Mouse (Mus musculus) CH12.LX (cell line): ENCODE results near the gene Rgsl1. TPM values are rescaled to one million over a fixed set of nuclear protein-coding genes. Genes with fewer than 3 reads are reported as not detected.
A peak's percentile ranks its signal among the peaks of the same experiment; 100 is the strongest.

Experiments
- DNase-seq: peaks from one replicate; pipeline ENCODE4 v3.0.0-alpha.2; 2013; ENCODE audit errors: extremely low read depth
- H3K27ac ChIP-seq: 2 replicates; pipeline ENCODE4 v1.5.1; 2012; ENCODE audit warnings: low read depth, mild to moderate bottlenecking, control low read depth, moderate library complexity; ENCODE audit not compliant: insufficient read depth
- H3K27me3 ChIP-seq: replicated peaks from 2 replicates; pipeline ENCODE3; 2012; ENCODE audit warnings: inconsistent platforms
- H3K36me3 ChIP-seq, 2 experiments: replicated peaks in 1 of 2; 2 replicates each; pipeline versions ENCODE3 to v1.6.1; 2012; ENCODE audit warnings: inconsistent platforms in 1 of 2, low read length in 1 of 2, mild to moderate bottlenecking in 1 of 2, mixed read lengths in 1 of 2, moderate library complexity in 1 of 2; ENCODE audit not compliant: control insufficient read depth in 1 of 2, insufficient read depth in 1 of 2
- H3K4me1 ChIP-seq, 2 experiments: 2 replicates each; pipeline ENCODE4 v1.6.1; 2012; ENCODE audit warnings: inconsistent platforms in 1 of 2, moderate library complexity in 1 of 2; ENCODE audit not compliant: insufficient read depth in 2 of 2, control insufficient read depth in 1 of 2
- H3K4me2 ChIP-seq: 2 replicates; pipeline ENCODE4 v1.6.1; 2012; ENCODE audit warnings: low read depth, mild to moderate bottlenecking, control low read depth; ENCODE audit not compliant: poor library complexity, insufficient read depth, severe bottlenecking
- H3K4me3 ChIP-seq, 3 experiments: fragments of 150-350 bp in 1 of 3; sonication (generic) in 1 of 3; replicated peaks in 1 of 3; 2 replicates each; pipeline versions ENCODE3 to v1.5.1; 2011 to 2012; ENCODE audit warnings: low read depth in 2 of 3, low read length in 2 of 3, mild to moderate bottlenecking in 2 of 3, moderate library complexity in 2 of 3, control low read depth in 1 of 3, improper control_type of control experiment in 1 of 3, inconsistent platforms in 1 of 3, mixed read lengths in 1 of 3; ENCODE audit not compliant: poor library complexity in 1 of 3
- H3K79me2 ChIP-seq: replicated peaks from 2 replicates; pipeline ENCODE4 v1.6.1; 2012; ENCODE audit warnings: mild to moderate bottlenecking, moderate library complexity; ENCODE audit not compliant: control insufficient read depth, poor library complexity, insufficient read depth, severe bottlenecking; ENCODE audit errors: extremely low read depth
- H3K9ac ChIP-seq: 2 replicates; pipeline ENCODE4 v1.6.1; 2012; ENCODE audit warnings: low read depth, mild to moderate bottlenecking, control low read depth, moderate library complexity; ENCODE audit not compliant: insufficient read depth
- H3K9me3 ChIP-seq: replicated peaks from 2 replicates; pipeline ENCODE3; 2012; ENCODE audit warnings: low read length, inconsistent platforms, mixed read lengths
- ELF1 ChIP-seq: IDR thresholded peaks from 2 replicates; pipeline ENCODE4 v1.6.1; 2014; ENCODE audit warnings: low read depth, mild to moderate bottlenecking, inconsistent platforms, low read length, improper control_type of control experiment
- HCFC1 ChIP-seq: IDR thresholded peaks from 2 replicates; pipeline ENCODE4 v1.6.1; 2012; ENCODE audit warnings: low read depth, mild to moderate bottlenecking, inconsistent platforms, low read length, improper control_type of control experiment
- IRF4 ChIP-seq: IDR thresholded peaks from 2 replicates; pipeline ENCODE4 v1.6.1; 2014; ENCODE audit warnings: low read depth, mild to moderate bottlenecking, inconsistent platforms, low read length, improper control_type of control experiment
- JUN ChIP-seq: IDR thresholded peaks from 2 replicates; pipeline ENCODE4 v1.6.1; 2011; ENCODE audit warnings: low read depth, mild to moderate bottlenecking, low read length, improper control_type of control experiment, moderate library complexity; ENCODE audit not compliant: insufficient read depth
- KAT2A ChIP-seq: IDR thresholded peaks from 2 replicates; pipeline ENCODE4 v1.6.1; 2012; ENCODE audit warnings: low read length, improper control_type of control experiment, inconsistent platforms; ENCODE audit not compliant: insufficient replicate concordance
- MAFK ChIP-seq: IDR thresholded peaks from 2 replicates; pipeline ENCODE4 v1.6.1; 2011; ENCODE audit warnings: low read length, improper control_type of control experiment; ENCODE audit not compliant: insufficient replicate concordance
- MAX ChIP-seq: IDR thresholded peaks from 2 replicates; pipeline ENCODE4 v1.6.1; 2011; ENCODE audit warnings: low read length, improper control_type of control experiment
- MAZ ChIP-seq: IDR thresholded peaks from 2 replicates; pipeline ENCODE4 v1.6.1; 2012; ENCODE audit warnings: low read depth, mild to moderate bottlenecking, inconsistent platforms, low read length, improper control_type of control experiment, moderate library complexity
- MEF2A ChIP-seq: IDR thresholded peaks from 2 replicates; pipeline ENCODE4 v1.6.1; 2014; ENCODE audit warnings: low read depth, mild to moderate bottlenecking, inconsistent platforms, low read length, improper control_type of control experiment, borderline replicate concordance
- MXI1 ChIP-seq: IDR thresholded peaks from 2 replicates; pipeline ENCODE4 v1.6.1; 2011; ENCODE audit warnings: mild to moderate bottlenecking, low read depth, low read length, improper control_type of control experiment
- NELFE ChIP-seq: IDR thresholded peaks from 2 replicates; pipeline ENCODE4 v1.6.1; 2011; ENCODE audit warnings: low read depth, low read length, improper control_type of control experiment
- NRF1 ChIP-seq: IDR thresholded peaks from 2 replicates; pipeline ENCODE4 v1.6.1; 2014; ENCODE audit warnings: low read depth, mild to moderate bottlenecking, inconsistent platforms, low read length, improper control_type of control experiment, moderate library complexity
- POLR2A ChIP-seq: IDR thresholded peaks from 2 replicates; pipeline ENCODE4 v1.6.1; 2011; ENCODE audit warnings: low read depth, mild to moderate bottlenecking, improper control_type of control experiment, low read length
- POLR2AphosphoS2 ChIP-seq: IDR thresholded peaks from 2 replicates; pipeline ENCODE4 v1.6.1; 2011; ENCODE audit warnings: low read depth, low read length, improper control_type of control experiment
- RAD21 ChIP-seq: IDR thresholded peaks from 2 replicates; pipeline ENCODE4 v1.6.1; 2011; ENCODE audit warnings: low read depth, mild to moderate bottlenecking, low read length, improper control_type of control experiment, moderate library complexity
- SIN3A ChIP-seq: IDR thresholded peaks from 2 replicates; pipeline ENCODE4 v1.6.1; 2012; ENCODE audit warnings: low read length, improper control_type of control experiment, inconsistent platforms
- TBP ChIP-seq: conservative IDR thresholded peaks from 2 replicates; pipeline ENCODE4 v1.6.1; 2011; ENCODE audit warnings: low read depth, low read length, improper control_type of control experiment
- TCF12 ChIP-seq: IDR thresholded peaks from 2 replicates; pipeline ENCODE4 v1.6.1; 2014; ENCODE audit warnings: low read depth, mild to moderate bottlenecking, inconsistent platforms, low read length, improper control_type of control experiment
- UBTF ChIP-seq: IDR thresholded peaks from 2 replicates; pipeline ENCODE4 v1.6.1; 2012; ENCODE audit warnings: low read depth, mild to moderate bottlenecking, inconsistent platforms, low read length, improper control_type of control experiment, moderate library complexity
- ZC3H11A ChIP-seq: IDR thresholded peaks from 2 replicates; pipeline ENCODE4 v1.6.1; 2012; ENCODE audit warnings: low read depth, mild to moderate bottlenecking, inconsistent platforms, low read length, improper control_type of control experiment
- dilution Hi-C: fragments of 300-500 bp; cut with MboI; formaldehyde crosslinking; loops from 2 replicates; pipeline ENCODE4 v1.14.3; 2020; ENCODE audit warnings: low sequenced_read_pairs; ENCODE audit not compliant: extremely low pct_unique_long_range_greater_than_20kb, extremely low pct_ligation_motif_present
- in situ Hi-C: fragments of 300-500 bp; cut with MboI; formaldehyde crosslinking; loops from 3 replicates; pipeline ENCODE4 v1.14.3; 2019; ENCODE audit warnings: low sequenced_read_pairs, low pct_ligation_motif_present, low pct_unique_long_range_greater_than_20kb, mixed read lengths
- polyA plus RNA-seq: library from polyadenylated mRNA; unstranded; fragments of >175 nt; gene quantifications from 2 replicates; pipeline ENCODE4 v1.2.1, GENCODE M21; 2012; ENCODE audit warnings: low read depth; ENCODE audit not compliant: insufficient read length
- total RNA-seq, 2 experiments: library from RNA; depleted of rRNA; stranded (reverse); fragments of 300-350 nt in 1 of 2; fragments of >200 nt in 1 of 2; gene quantifications; 2 replicates each; pipeline ENCODE4 v1.2.3; 2012 to 2014

Rgsl1 gene
- total and polyA plus RNA-seq, 3 experiments, result 0.20 TPM; not detected in 2

- peaks cover 3 to 47% of the 10 kb centered on the region in 2 experiments; a peak in 3 of 4 replicates for H3K4me1 ChIP-seq
- peak overlapping the region; percentile 62 to 71 (median 63) for H3K4me3 ChIP-seq
- H3K27me3 ChIP-seq, result no peaks in the 10 kb centered on the region
- no peaks in the 10 kb centered on the region for H3K9me3 ChIP-seq
- TF ChIP-seq JUN (no peak), ELF1 (peak; percentile 41; the same call in 1 of the 2 replicates)
- no peak overlapping the region; the same call in 1 of the 2 replicates for H3K27ac ChIP-seq
- DNase-seq, result no peak
- peaks cover 4 to 30% of the 10 kb centered on the region in 2 experiments for H3K36me3 ChIP-seq
- dilution Hi-C loops (no loop called here), in situ Hi-C loops (no loop called here)
- peak overlapping the region; percentile 74 for H3K4me2 ChIP-seq
- no peaks in the 10 kb centered on the region for H3K79me2 ChIP-seq
- H3K9ac ChIP-seq, result peak overlapping the region; percentile 73
These were observed 91.4 kb downstream of the Rgsl1 start for GRCm38 (mm10) chr1:153752521-153752920.

GRCm38 (mm10) chr1:153751763-153752301 is 92.1 kb downstream of the Rgsl1 start:
- H3K27ac ChIP-seq, result peak overlapping the region; percentile 18
- dilution Hi-C loops, result no loop called here
- no peaks in the 10 kb centered on the region for H3K27me3 ChIP-seq
- peaks cover 3 to 51% of the 10 kb centered on the region in 2 experiments; a peak in 3 of 4 replicates for H3K4me1 ChIP-seq
- peak; percentile 80 for DNase-seq
- H3K79me2 ChIP-seq, result no peaks in the 10 kb centered on the region
- H3K9me3 ChIP-seq, result no peaks in the 10 kb centered on the region
- TF ChIP-seq ZC3H11A (no peak), POLR2A (peak; percentile 55), TBP (peak; percentile 77; the same call in 1 of the 2 replicates), RAD21 (no peak), SIN3A (peak; percentile 3; the same call in 1 of the 2 replicates), POLR2AphosphoS2 (no peak), IRF4 (no peak), MAFK (no peak), NELFE (peak; percentile 46), TCF12 (peak; percentile 71; the same call in 1 of the 2 replicates), KAT2A (no peak), UBTF (no peak), MXI1 (no peak; the same call in 1 of the 2 replicates), MEF2A (peak; percentile 36; the same call in 1 of the 2 replicates), MAX (peak; percentile 54; the same call in 1 of the 2 replicates), ELF1 (peak; percentile 59; the same call in 1 of the 2 replicates), HCFC1 (0 out of 2 replicates have a peak, but pooled peaks have one; percentile 20), MAZ (0 out of 2 replicates have a peak, but pooled peaks have one; percentile 13), NRF1 (0 out of 2 replicates have a peak, but pooled peaks have one; percentile 7)
- H3K9ac ChIP-seq, result peak overlapping the region; percentile 73
- in situ Hi-C loops, result no loop called here
- peaks cover 4 to 30% of the 10 kb centered on the region in 2 experiments for H3K36me3 ChIP-seq
- H3K4me2 ChIP-seq, result peak overlapping the region; percentile 74
- peak overlapping the region; percentile 62 to 71 (median 63) for H3K4me3 ChIP-seq
